In the genomic region with DNA sequence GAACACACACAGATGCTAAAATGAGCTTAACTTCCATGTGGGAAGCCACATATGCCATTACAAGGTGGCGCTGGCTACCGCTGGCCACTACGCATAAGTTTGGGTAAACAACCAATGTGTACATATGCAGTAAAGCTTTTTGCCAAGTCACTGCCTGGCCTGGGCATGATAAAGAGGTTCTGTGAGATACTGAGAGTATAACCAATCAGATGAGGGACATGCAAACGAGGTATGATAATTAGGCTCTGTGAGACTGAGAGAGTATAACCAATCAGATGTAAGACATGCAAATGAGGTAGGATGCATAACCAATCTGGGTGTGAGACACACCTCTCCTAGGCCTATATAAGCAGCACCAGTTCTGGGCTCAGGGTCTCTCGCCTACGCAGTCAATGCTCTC, we compare ENCODE assay signal across 4 mouse cellular contexts. TPM values are rescaled to one million over a fixed set of nuclear protein-coding genes. Genes with fewer than 3 reads are reported as not detected.
"Had no signal": no experiment of that assay in that cellular context is flagged by ENCODE, and none has a peak within 500 bp of the region (broad histone marks: within the 10 kb centered on the region; RNA-seq: fewer than 3 reads in every experiment).

No protein-coding gene starts in this region.

RNA-seq across cellular contexts. Expression of a gene that starts 56.8 kb away (rescaled TPM):
- total RNA-seq: megakaryocyte-erythroid progenitor cell, adult 5-6 weeks; monocyte, adult 5-6 weeks had no signal
- polyA plus RNA-seq: liver, embryonic 15.5 days; macrophage had no signal
